Mouse (Mus musculus) left cerebral cortex, adult 18-20 months (tissue): ENCODE measurements at regions not wholly inside any gene's neighbourhood (a gene's known extent, or its start where the extent isn't known, plus 50 kb on each side); places are given as distances from the start of the nearest gene placed in this dataset.

Experiments used
- DNase-seq, 2 experiments: peaks; one replicate each; pipeline ENCODE4 v3.0.0; 2021 to 2022; ENCODE audit warnings: low spot score in 2 of 2, mixed read lengths in 1 of 2

- no peak for DNase-seq
Observed at GRCm38 (mm10) chr14:105783428-105783827, 113.2 kb downstream of the Spry2 start.

- peak in 1 of 2 experiments; percentile 2 for DNase-seq
Observed at GRCm38 (mm10) chr14:105779760-105780159, 116.9 kb downstream of the Spry2 start.

- DNase-seq = peak; percentile 49 to 64
Observed at GRCm38 (mm10) chr14:105779349-105779748, 117.3 kb downstream of the Spry2 start.

GRCm38 (mm10) chr14:105773674-105774073, 122.9 kb downstream of the Spry2 start:
- DNase-seq = no peak

- no peak for DNase-seq
Observed at GRCm38 (mm10) chr14:105767100-105767499, 129.5 kb downstream of the Spry2 start.

- DNase-seq = no peak
Observed at GRCm38 (mm10) chr14:105752509-105753375, 143.9 kb downstream of the Spry2 start.

GRCm38 (mm10) chr14:105751762-105752161, 144.9 kb downstream of the Spry2 start:
- DNase-seq = no peak

GRCm38 (mm10) chr14:105744578-105744977, 152.0 kb downstream of the Spry2 start:
- no peak for DNase-seq

GRCm38 (mm10) chr14:105744125-105744524, 152.5 kb downstream of the Spry2 start:
- peak in 1 of 2 experiments; percentile 12 for DNase-seq

GRCm38 (mm10) chr14:105740889-105741288, 155.7 kb downstream of the Spry2 start:
- peak; percentile 30 to 55 for DNase-seq

GRCm38 (mm10) chr14:105738568-105738967, 158.1 kb downstream of the Spry2 start:
- DNase-seq = no peak

- DNase-seq = no peak
Observed at GRCm38 (mm10) chr14:105736352-105736751, 160.3 kb downstream of the Spry2 start.

GRCm38 (mm10) chr14:105734291-105734690, 162.3 kb downstream of the Spry2 start:
- no peak for DNase-seq

GRCm38 (mm10) chr14:105733013-105733728, 163.4 kb downstream of the Spry2 start:
- peak in 1 of 2 experiments; percentile 36 for DNase-seq

- peak; percentile 68 to 85 for DNase-seq
Observed at GRCm38 (mm10) chr14:105732221-105733012, 164.2 kb downstream of the Spry2 start.

- peak in 1 of 2 experiments; percentile 19 for DNase-seq
Observed at GRCm38 (mm10) chr14:105730786-105731185, 165.8 kb downstream of the Spry2 start.

GRCm38 (mm10) chr14:105728841-105729240, 167.8 kb downstream of the Spry2 start:
- DNase-seq = no peak

GRCm38 (mm10) chr14:105725741-105726140, 170.9 kb downstream of the Spry2 start:
- DNase-seq = no peak

- no peak for DNase-seq
Observed at GRCm38 (mm10) chr14:105722923-105723322, 173.7 kb downstream of the Spry2 start.

GRCm38 (mm10) chr14:105721576-105721975, 175.0 kb downstream of the Spry2 start:
- no peak for DNase-seq

- DNase-seq = peak; percentile 41 to 57
Observed at GRCm38 (mm10) chr14:105720816-105721510, 175.7 kb downstream of the Spry2 start.
